Mouse (Mus musculus) heart, adult 2 months (tissue): Measurements from ENCODE around the gene Abcb11.

ENCODE experiments used
- CTCF ChIP-seq: fragments of 200-600 bp; IDR thresholded peaks from 2 replicates; pipeline ENCODE4 v1.8.1; 2022; ENCODE audit warnings: antibody characterized with exemption, mild to moderate bottlenecking, moderate library complexity
- POLR2A ChIP-seq: fragments of 200-500 bp; IDR thresholded peaks from 2 replicates; pipeline ENCODE4 v1.6.1; 2011; ENCODE audit warnings: mild to moderate bottlenecking, low read depth, low read length, control low read depth; ENCODE audit not compliant: insufficient read depth

DNA sequence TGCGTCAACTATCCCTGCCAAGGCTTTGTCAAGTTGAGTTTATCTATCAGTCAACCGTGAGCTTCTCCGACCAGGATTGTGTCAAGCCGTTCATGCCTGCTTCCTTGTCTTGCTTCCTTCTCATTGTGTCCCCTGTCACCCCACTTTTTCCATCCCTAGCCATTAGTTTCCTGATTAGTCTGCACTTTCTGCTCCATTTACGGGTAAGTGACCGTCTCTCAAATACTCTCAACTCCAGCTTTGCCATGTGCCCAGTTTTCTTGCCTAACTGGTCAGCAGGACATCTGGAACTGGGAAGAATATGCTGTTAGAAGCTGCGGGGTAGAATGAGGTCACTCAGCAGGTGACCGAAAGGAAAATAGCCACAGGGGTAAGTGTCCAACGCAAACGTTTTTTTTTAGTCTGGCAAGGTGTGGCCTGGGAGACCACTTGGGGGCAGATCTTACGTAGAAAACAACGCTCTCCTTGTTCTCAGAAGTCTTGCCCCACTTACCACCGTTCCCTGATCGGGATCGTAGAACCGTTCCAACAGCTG is 94.1 kb downstream of the Abcb11 start:
- TF ChIP-seq CTCF = no peak
- TF ChIP-seq POLR2A = no peak
